Mouse (Mus musculus) neural tube, embryonic 12.5 days (tissue): ENCODE data around the gene Ankrd34a. TPM values are rescaled to one million over a fixed set of nuclear protein-coding genes. Genes with fewer than 3 reads are reported as not detected.

Source experiments
- ATAC-seq: fragments of 200-750 bp; cut with Nextera tagmentation; 2 replicates; pipeline ENCODE4 v1.8.0; 2017; ENCODE audit warnings: low read depth, mild to moderate bottlenecking, moderate TSS enrichment, moderate library complexity; ENCODE audit not compliant: low FRiP score
- H3K27ac ChIP-seq: fragments of 300-500 bp; sonication (generic); 2 replicates; pipeline ENCODE4 v1.5.1; 2016
- H3K27me3 ChIP-seq: fragments of 300-500 bp; sonication (generic); replicated peaks from 2 replicates; pipeline ENCODE4 v1.6.1; 2016; ENCODE audit warnings: mild to moderate bottlenecking
- H3K36me3 ChIP-seq: fragments of 300-500 bp; sonication (generic); 2 replicates; pipeline ENCODE4 v1.6.1; 2016; ENCODE audit warnings: mild to moderate bottlenecking
- H3K4me1 ChIP-seq: fragments of 300-500 bp; sonication (generic); 2 replicates; pipeline ENCODE4 v1.6.1; 2016
- H3K4me2 ChIP-seq: fragments of 300-500 bp; sonication (generic); replicated peaks from 2 replicates; pipeline ENCODE4 v1.6.1; 2016; ENCODE audit warnings: mild to moderate bottlenecking
- H3K4me3 ChIP-seq: fragments of 300-500 bp; sonication (generic); 2 replicates; pipeline ENCODE4 v1.5.1; 2016
- H3K9ac ChIP-seq: fragments of 300-500 bp; sonication (generic); 2 replicates; pipeline ENCODE4 v1.6.1; 2016; ENCODE audit warnings: mild to moderate bottlenecking
- H3K9me3 ChIP-seq: fragments of 300-500 bp; sonication (generic); 2 replicates; pipeline ENCODE4 v1.6.1; 2016; ENCODE audit warnings: mild to moderate bottlenecking
- WGBS: fragments of 180-500 bp; shearing (Covaris S2); methylation state at CpG from one replicate; pipeline ENCODE4 v1.1.7; 2016; 5-methylcytosine and 5-hydroxymethylcytosine counted together
- polyA plus RNA-seq: library from polyadenylated mRNA; unstranded; fragments of >200 nt; fragmentation: Nextera tagmentation; extraction: Ambion mirVana; gene quantifications from 2 replicates; pipeline ENCODE4 v1.2.1, GENCODE M21; 2016

Gene Ankrd34a
- polyA plus RNA-seq, 1 experiment from 2014 or later = 5.6 TPM

DNA sequence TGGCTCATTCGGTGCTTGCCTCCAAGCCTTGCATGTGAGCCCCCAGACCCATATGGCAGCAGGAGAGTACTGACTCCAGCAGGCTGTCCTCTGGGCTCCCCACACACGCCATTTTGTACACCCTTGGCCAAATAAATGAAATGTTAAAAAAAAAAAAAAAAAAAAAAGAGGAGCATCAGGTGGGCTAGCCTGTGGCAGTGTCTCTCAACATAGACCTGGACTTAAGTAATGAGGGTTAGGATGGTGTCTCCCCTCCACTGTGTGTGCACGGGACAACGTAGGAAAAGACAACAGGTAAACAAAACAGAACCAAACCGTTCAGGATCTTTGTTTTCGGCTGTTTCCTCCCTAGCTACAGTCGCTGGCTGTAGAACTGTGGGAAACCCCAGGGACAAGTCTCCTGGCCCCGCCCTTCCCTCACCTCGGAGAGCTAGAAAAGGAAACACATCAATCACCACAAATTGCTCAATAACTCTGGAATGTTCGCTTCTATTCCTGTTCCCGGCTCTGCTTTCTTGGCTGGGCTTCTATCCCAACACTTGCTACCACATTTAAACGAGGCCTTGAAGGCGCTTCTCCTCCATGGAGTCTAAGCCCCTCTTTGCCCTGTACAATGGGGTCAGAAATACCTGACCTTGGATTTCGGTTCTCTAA, 20.3 kb upstream of the Ankrd34a start:
- peak; percentile 17; the same call in 1 of the 2 replicates for ATAC-seq
- peak overlapping the region; percentile 47 for H3K4me2 ChIP-seq
- WGBS = 47% methylated on average over 14 of the region's 14 CpGs
- no peak overlapping the region for H3K9ac ChIP-seq
- H3K36me3 ChIP-seq = no peaks in the 10 kb centered on the region
- no peaks in the 10 kb centered on the region for H3K27me3 ChIP-seq
- 0 out of 2 replicates have a peak overlapping the region, but pooled peaks have one; percentile 8 for H3K27ac ChIP-seq
- no peak overlapping the region; the same call in 1 of the 2 replicates for H3K4me3 ChIP-seq
- H3K9me3 ChIP-seq = no peaks in the 10 kb centered on the region
- peaks cover 23% of the 10 kb centered on the region for H3K4me1 ChIP-seq

DNA sequence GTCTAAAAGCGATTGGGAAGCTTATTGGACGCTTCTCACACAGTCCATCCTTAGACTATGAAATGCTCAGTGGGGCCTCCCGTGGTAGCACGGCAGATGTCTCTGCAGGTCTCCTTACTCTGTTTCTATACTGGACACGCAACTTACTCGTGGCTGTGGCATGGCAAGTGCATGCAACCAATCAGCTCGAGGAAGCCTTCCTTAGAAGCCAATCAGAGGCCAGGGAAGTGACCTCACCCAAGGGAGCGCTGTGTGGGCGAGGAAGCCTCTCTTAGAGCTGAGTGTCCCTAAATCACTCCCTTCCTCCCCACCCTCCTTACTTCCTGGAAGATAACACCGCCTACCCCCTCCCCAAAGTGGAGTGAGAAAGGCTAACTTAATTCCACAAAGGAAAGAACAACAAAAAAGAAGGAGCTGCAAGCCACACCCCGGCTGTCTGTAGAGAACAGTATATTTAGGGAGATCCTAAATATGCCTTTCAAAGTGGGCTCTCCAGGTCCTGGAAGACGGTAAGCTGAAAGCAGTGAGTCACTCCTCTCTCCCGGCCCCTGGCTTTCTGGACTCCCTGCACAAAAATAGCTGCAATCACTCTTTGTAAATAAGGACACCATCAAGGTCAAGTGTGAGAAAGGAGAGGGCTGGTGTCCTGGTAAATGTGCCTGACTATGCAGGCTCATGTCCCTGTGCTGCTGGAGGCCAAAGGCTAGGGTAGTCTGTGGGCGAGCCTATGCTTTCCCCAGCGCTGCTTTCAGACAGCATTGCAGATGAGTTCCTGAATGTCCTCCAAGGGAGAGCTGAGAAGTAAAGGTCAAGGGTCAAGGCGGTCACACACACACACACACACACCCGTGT, 19.5 kb upstream of the Ankrd34a start, which contains the start of gene Gm16253:
TSS of gene Gm16253 (plus strand) at position 295 of the 852 bp plus-strand sequence.
- H3K4me3 ChIP-seq = no peak within 1 kb of the TSS; the same call in 1 of the 2 replicates
- H3K27me3 ChIP-seq = peaks cover 7% of the 10 kb centered on the region; the same call in 1 of the 2 replicates
- no peaks in the 10 kb centered on the region for H3K36me3 ChIP-seq
- no peak within 1 kb of the TSS for H3K9ac ChIP-seq
- WGBS = 19% methylated on average over 17 of the region's 17 CpGs
- H3K4me2 ChIP-seq = peak within 1 kb of the TSS; percentile 47
- H3K4me1 ChIP-seq = peaks cover 23% of the 10 kb centered on the region
- ATAC-seq = peak; percentile 89
- peak within 1 kb of the TSS; percentile 39 for H3K27ac ChIP-seq
- H3K9me3 ChIP-seq = no peaks in the 10 kb centered on the region

- peak overlapping the region; percentile 47; the same call in 1 of the 2 replicates for H3K4me2 ChIP-seq
- peaks cover 8% of the 10 kb centered on the region; the same call in 1 of the 2 replicates for H3K27me3 ChIP-seq
- no peak overlapping the region for H3K4me3 ChIP-seq
- H3K36me3 ChIP-seq = no peaks in the 10 kb centered on the region
- 50% methylated on average over 4 of the region's 4 CpGs for WGBS
- peak overlapping the region; percentile 39; the same call in 1 of the 2 replicates for H3K27ac ChIP-seq
- peaks cover 23% of the 10 kb centered on the region for H3K4me1 ChIP-seq
- H3K9ac ChIP-seq = no peak overlapping the region
- no peak for ATAC-seq
- H3K9me3 ChIP-seq = no peaks in the 10 kb centered on the region
These were observed 18.9 kb upstream of the Ankrd34a start for GRCm38 (mm10) chr3:96577566-96577965.

DNA sequence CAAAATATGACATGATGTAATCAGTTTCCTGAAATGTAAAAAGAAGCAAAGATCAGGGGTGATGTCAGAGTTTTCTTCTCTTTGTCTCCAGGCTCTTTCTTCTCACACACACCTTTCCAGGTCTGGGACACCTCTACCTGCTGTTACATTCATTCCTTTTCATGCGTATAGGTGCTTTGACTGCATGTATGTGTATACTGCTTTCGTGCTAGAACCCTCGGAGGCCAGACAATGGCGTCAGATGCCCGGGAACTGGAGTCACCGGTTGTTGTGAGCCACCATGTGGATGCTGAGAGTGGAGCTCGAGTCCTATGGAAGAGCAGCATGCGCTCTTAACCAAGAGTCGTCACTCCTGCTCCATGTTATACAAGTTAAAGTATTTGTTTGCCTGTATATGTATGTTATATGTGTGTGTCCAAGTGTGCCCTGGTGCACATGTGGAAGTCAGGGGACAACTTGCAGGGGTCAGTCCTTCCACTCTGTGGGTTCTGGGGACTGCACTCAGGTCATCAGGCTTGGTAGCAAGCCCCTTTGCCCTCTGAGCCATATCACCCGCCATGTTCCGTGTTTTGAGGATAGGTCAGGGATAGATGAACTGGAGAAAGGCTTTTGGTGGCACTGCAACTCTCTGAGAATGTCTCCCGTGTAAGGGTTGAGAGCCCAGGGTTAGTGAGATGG, 17.7 kb upstream of the Ankrd34a start:
- Histone ChIP-seq H3K27ac (no peak overlapping the region), H3K9me3 (no peaks in the 10 kb centered on the region), H3K27me3 (peaks cover 8% of the 10 kb centered on the region; the same call in 1 of the 2 replicates), H3K4me3 (no peak overlapping the region), H3K4me2 (no peak overlapping the region), H3K9ac (no peak overlapping the region), H3K36me3 (no peaks in the 10 kb centered on the region), H3K4me1 (peaks cover 23% of the 10 kb centered on the region)
- WGBS = 78% methylated on average over 12 of the region's 12 CpGs
- ATAC-seq = no peak

DNA sequence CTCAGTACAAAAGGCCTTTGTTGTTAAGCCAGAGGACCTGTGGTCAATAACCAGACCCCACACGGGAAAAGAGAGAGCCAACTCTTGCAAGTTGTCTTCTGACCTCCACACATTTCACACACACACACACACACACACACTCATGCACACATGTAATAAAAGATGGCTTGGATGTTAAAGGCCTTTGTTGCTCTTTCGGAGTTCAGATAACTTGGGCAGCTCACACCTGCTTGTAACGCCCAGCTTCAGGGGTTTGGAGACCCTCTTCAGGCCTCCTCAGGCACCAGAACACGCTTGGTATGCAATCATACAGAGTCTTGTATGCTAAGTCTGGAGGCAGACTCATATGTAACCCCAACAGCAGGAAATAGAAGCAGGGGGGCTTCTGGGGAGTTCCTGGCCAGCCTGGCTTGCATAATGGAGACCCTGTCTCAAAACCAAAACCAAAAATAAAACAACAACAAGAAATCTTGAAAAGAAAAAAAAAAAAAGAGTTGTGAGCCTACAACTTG, 17.1 kb upstream of the Ankrd34a start:
- WGBS = 75% methylated on average over 4 of the region's 4 CpGs
- Histone ChIP-seq H3K4me2 (no peak overlapping the region), H3K4me1 (peaks cover 23% of the 10 kb centered on the region), H3K27ac (no peak overlapping the region), H3K4me3 (no peak overlapping the region), H3K36me3 (no peaks in the 10 kb centered on the region), H3K27me3 (peaks cover 8% of the 10 kb centered on the region; the same call in 1 of the 2 replicates), H3K9me3 (no peaks in the 10 kb centered on the region), H3K9ac (no peak overlapping the region)
- no peak for ATAC-seq

GRCm38 (mm10) chr3:96579885-96580454, 16.5 kb upstream of the Ankrd34a start:
- no peaks in the 10 kb centered on the region for H3K9me3 ChIP-seq
- ATAC-seq = peak; percentile 33
- no peak overlapping the region for H3K27ac ChIP-seq
- no peak overlapping the region for H3K4me3 ChIP-seq
- peaks cover 23% of the 10 kb centered on the region for H3K4me1 ChIP-seq
- no peaks in the 10 kb centered on the region for H3K36me3 ChIP-seq
- 14% methylated on average over 16 of the region's 16 CpGs for WGBS
- H3K9ac ChIP-seq = 0 out of 2 replicates have a peak overlapping the region, but pooled peaks have one; percentile 48
- H3K27me3 ChIP-seq = peaks cover 8% of the 10 kb centered on the region; the same call in 1 of the 2 replicates
- peak overlapping the region; percentile 54 for H3K4me2 ChIP-seq

DNA sequence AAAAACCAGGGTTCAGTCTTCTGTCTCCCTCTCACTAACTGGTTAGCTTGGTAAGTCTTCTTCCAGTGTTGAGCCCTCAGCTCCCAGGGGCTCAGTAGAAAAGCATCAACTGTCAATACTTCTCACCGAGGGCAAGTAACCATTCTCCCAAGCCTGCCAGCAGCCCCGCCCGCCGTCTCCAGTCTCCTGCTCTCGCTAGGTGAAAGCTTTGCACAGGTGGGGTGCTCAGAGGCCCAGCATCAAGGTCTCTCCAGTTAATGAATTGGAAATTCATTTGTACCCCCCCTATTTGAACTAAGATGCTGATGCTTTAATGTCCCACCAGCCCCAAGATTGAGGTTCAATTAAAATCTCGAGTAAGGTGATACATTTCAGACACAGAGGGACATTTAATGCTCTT, 15.3 kb upstream of the Ankrd34a start:
- H3K4me3 ChIP-seq = no peak overlapping the region
- no peak overlapping the region for H3K9ac ChIP-seq
- no peaks in the 10 kb centered on the region for H3K9me3 ChIP-seq
- H3K4me2 ChIP-seq = no peak overlapping the region
- peaks cover 8% of the 10 kb centered on the region; the same call in 1 of the 2 replicates for H3K27me3 ChIP-seq
- no peak overlapping the region for H3K27ac ChIP-seq
- H3K4me1 ChIP-seq = peaks cover 22% of the 10 kb centered on the region
- WGBS = 47% methylated on average over 6 of the region's 6 CpGs
- ATAC-seq = no peak
- no peaks in the 10 kb centered on the region for H3K36me3 ChIP-seq

- Histone ChIP-seq H3K4me2 (no peak overlapping the region), H3K9me3 (no peaks in the 10 kb centered on the region), H3K4me3 (no peak overlapping the region), H3K27ac (no peak overlapping the region), H3K36me3 (no peaks in the 10 kb centered on the region), H3K9ac (no peak overlapping the region), H3K4me1 (peaks cover 15% of the 10 kb centered on the region), H3K27me3 (peaks cover 8% of the 10 kb centered on the region; the same call in 1 of the 2 replicates)
- WGBS = 89% methylated on average over 16 of the region's 16 CpGs
- no peak for ATAC-seq
These were observed 14.5 kb upstream of the Ankrd34a start for GRCm38 (mm10) chr3:96581771-96582515.

- no peak for ATAC-seq
- Histone ChIP-seq H3K9me3 (no peaks in the 10 kb centered on the region), H3K4me1 (0 out of 2 replicates have a peak, but pooled peaks cover 7% of the 10 kb centered on the region), H3K27ac (no peak overlapping the region), H3K27me3 (peaks cover 8% of the 10 kb centered on the region; the same call in 1 of the 2 replicates), H3K9ac (no peak overlapping the region), H3K4me3 (no peak overlapping the region), H3K36me3 (no peaks in the 10 kb centered on the region), H3K4me2 (no peak overlapping the region)
- WGBS = 93% methylated on average over 5 of the region's 5 CpGs
These were observed 13.1 kb upstream of the Ankrd34a start for GRCm38 (mm10) chr3:96583386-96583785.

- no peaks in the 10 kb centered on the region for H3K36me3 ChIP-seq
- H3K9ac ChIP-seq = no peak overlapping the region
- peaks cover 9% of the 10 kb centered on the region; the same call in 1 of the 2 replicates for H3K27me3 ChIP-seq
- no peak overlapping the region for H3K4me3 ChIP-seq
- no peak overlapping the region for H3K27ac ChIP-seq
- WGBS = 80% methylated on average over 4 of the region's 4 CpGs
- H3K4me1 ChIP-seq = peaks cover 11% of the 10 kb centered on the region
- H3K4me2 ChIP-seq = no peak overlapping the region
- no peaks in the 10 kb centered on the region for H3K9me3 ChIP-seq
- no peak for ATAC-seq
These were observed 5.8 kb upstream of the Ankrd34a start for GRCm38 (mm10) chr3:96590657-96591056.

- under 1% methylated on average over 10 of the region's 10 CpGs for WGBS
- H3K4me1 ChIP-seq = peaks cover 38% of the 10 kb centered on the region
These were observed 3.1 kb upstream of the Ankrd34a start for GRCm38 (mm10) chr3:96593374-96593773.

More at GRCm38 (mm10) chr3:96593374-96593773, 3.1 kb upstream of the Ankrd34a start:
- H3K27ac ChIP-seq = 0 out of 2 replicates have a peak overlapping the region, but pooled peaks have one; percentile 21
- H3K4me2 ChIP-seq = peak overlapping the region; percentile 84
- ATAC-seq = no peak; the same call in 1 of the 2 replicates
- H3K9me3 ChIP-seq = no peaks in the 10 kb centered on the region
- H3K36me3 ChIP-seq = no peaks in the 10 kb centered on the region
- H3K9ac ChIP-seq = peak overlapping the region; percentile 54
- peaks cover 20% of the 10 kb centered on the region for H3K27me3 ChIP-seq
- peak overlapping the region; percentile 52 for H3K4me3 ChIP-seq
